Mouse (Mus musculus): Measurements from ENCODE around the gene Vmn1r210.

GRCm38 (mm10) chr13:22879257-22879656 is 48.1 kb upstream of the Vmn1r210 start:
- TF ChIP-seq CTCF (IDR thresholded peaks at IDR 0.05; ENCODE audit: low read depth) (no peak), EP300 (IDR thresholded peaks at IDR 0.05; ENCODE audit: low read depth) (no peak)

Measured in liver, postnatal 0 days (tissue).